Mouse (Mus musculus) heart, adult 11 months (tissue): Measurements from ENCODE around the gene Tmem234.
"Not testable (repeated sequence)": the region's sequence is repeated elsewhere in the genome, so short reads cannot be mapped to it uniquely, and the experiment has no call there.

Source experiments
- DNase-seq: peaks from one replicate; pipeline ENCODE4 v3.0.0; 2022

The Tmem234 gene

GRCm38 (mm10) chr4:129600233-129601158, at the start of gene Tmem234, which contains the start of gene Eif3i:
Gene Tmem234 (plus strand): TSS chr4:129600668.
Gene Eif3i (minus strand): TSS chr4:129600648.
- peak; percentile 99 for DNase-seq

GRCm38 (mm10) chr4:129554512-129554911, 46.0 kb upstream of the Tmem234 start:
- DNase-seq, result not testable (repeated sequence)

- DNase-seq, result peak; percentile 92
Observed at GRCm38 (mm10) chr4:129555421-129555861, 45.0 kb upstream of the Tmem234 start.

GRCm38 (mm10) chr4:129555862-129556531, 44.5 kb upstream of the Tmem234 start:
- DNase-seq, result peak; percentile 92

GRCm38 (mm10) chr4:129556532-129557223, 43.8 kb upstream of the Tmem234 start:
- peak; percentile 99 for DNase-seq

- no peak for DNase-seq
Observed at GRCm38 (mm10) chr4:129557256-129557808, 43.1 kb upstream of the Tmem234 start.

GRCm38 (mm10) chr4:129558321-129558955, 42.0 kb upstream of the Tmem234 start:
- no peak for DNase-seq

- no peak for DNase-seq
Observed at GRCm38 (mm10) chr4:129561184-129561583, 39.3 kb upstream of the Tmem234 start.

GRCm38 (mm10) chr4:129563718-129564117, 36.8 kb upstream of the Tmem234 start:
- DNase-seq, result no peak

GRCm38 (mm10) chr4:129565139-129565538, 35.3 kb upstream of the Tmem234 start:
- DNase-seq, result no peak

GRCm38 (mm10) chr4:129568366-129568765, 32.1 kb upstream of the Tmem234 start:
- DNase-seq, result no peak

- no peak for DNase-seq
Observed at GRCm38 (mm10) chr4:129570028-129570427, 30.4 kb upstream of the Tmem234 start.

- DNase-seq, result no peak
Observed at GRCm38 (mm10) chr4:129571551-129572084, 28.9 kb upstream of the Tmem234 start.

GRCm38 (mm10) chr4:129572236-129573092, 28.0 kb upstream of the Tmem234 start:
- peak; percentile 90 for DNase-seq

GRCm38 (mm10) chr4:129573093-129573370, 27.4 kb upstream of the Tmem234 start:
- no peak for DNase-seq

- DNase-seq, result peak; percentile 92
Observed at GRCm38 (mm10) chr4:129573430-129573829, 27.0 kb upstream of the Tmem234 start, which contains the start of gene Lck. Gene Lck (minus strand): TSS chr4:129573641.

- peak; percentile 94 for DNase-seq
Observed at GRCm38 (mm10) chr4:129575171-129575844, 25.2 kb upstream of the Tmem234 start.

- peak; percentile 96 for DNase-seq
Observed at GRCm38 (mm10) chr4:129576863-129577491, 23.5 kb upstream of the Tmem234 start.

- DNase-seq, result no peak
Observed at GRCm38 (mm10) chr4:129577688-129578087, 22.8 kb upstream of the Tmem234 start.

- DNase-seq, result peak; percentile 98
Observed at GRCm38 (mm10) chr4:129578466-129578865, 22.0 kb upstream of the Tmem234 start, which contains the start of gene Fam167b. Gene Fam167b (minus strand): TSS chr4:129578549.
